Mouse (Mus musculus) heart, adult 18-20 months (tissue): ENCODE results near the gene Sys1. TPM values are rescaled to one million over a fixed set of nuclear protein-coding genes. Genes with fewer than 3 reads are reported as not detected.
A peak's percentile ranks its signal among the peaks of the same experiment; 100 is the strongest.

ENCODE experiments used
- DNase-seq, 2 experiments: peaks; one replicate each; pipeline ENCODE4 v3.0.0; 2021 to 2022; ENCODE audit warnings: mixed read lengths in 1 of 2
- total RNA-seq, 2 experiments: library from RNA; stranded (reverse); gene quantifications; 2 replicates each; pipeline ENCODE4 v1.2.3; 2021

Sys1 gene
- total RNA-seq, 2 experiments from 2014 or later = 23.0 to 23.1 TPM

- DNase-seq = no peak
Measured at GRCm38 (mm10) chr2:164434681-164435080, 22.1 kb upstream of the Sys1 start.

- no peak for DNase-seq
Measured at GRCm38 (mm10) chr2:164435216-164436090, 21.3 kb upstream of the Sys1 start.

- no peak for DNase-seq
Measured at GRCm38 (mm10) chr2:164436215-164436913, 20.4 kb upstream of the Sys1 start.

DNA sequence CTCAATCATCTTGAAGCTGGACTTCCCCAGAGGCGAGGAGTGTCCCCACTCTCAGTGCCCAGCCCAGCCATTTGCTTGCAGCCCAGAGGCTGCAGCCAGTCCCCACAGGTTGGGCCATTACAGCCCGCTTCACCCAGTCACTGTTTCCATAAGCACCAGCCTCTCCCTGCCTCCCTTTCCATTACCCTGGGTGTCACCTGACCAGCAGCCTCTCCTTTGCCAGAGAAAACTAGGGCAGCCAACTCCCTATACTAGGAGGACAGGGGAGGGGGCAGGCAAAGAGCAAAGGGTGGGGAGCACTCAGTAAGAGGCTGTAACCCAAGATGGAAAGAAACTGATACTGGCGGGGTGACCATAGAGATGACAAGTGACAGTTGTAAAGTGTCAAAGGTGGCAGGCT, 19.8 kb upstream of the Sys1 start:
- DNase-seq = peak; percentile 51 to 61

DNA sequence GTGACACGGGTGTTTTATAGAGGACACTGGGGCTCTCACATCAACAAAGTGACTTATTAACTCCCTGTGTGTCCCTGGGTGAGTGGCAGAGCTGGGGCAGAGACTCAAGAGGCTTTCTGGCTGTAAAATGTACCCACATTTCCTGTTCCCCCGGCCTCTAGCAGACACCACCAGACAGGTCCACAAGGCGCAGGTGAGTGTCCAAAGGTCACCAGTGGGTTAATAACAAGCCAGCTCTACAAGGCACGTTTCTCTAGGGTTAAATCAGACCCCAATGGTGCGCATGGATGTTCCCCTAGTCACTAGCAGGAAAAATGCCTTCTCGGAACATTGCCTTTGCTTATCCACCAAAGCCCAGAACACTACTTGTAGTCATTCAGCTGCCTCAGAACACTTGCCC, 19.1 kb upstream of the Sys1 start:
- no peak for DNase-seq

GRCm38 (mm10) chr2:164438257-164438656, 18.5 kb upstream of the Sys1 start:
- DNase-seq = no peak

DNA sequence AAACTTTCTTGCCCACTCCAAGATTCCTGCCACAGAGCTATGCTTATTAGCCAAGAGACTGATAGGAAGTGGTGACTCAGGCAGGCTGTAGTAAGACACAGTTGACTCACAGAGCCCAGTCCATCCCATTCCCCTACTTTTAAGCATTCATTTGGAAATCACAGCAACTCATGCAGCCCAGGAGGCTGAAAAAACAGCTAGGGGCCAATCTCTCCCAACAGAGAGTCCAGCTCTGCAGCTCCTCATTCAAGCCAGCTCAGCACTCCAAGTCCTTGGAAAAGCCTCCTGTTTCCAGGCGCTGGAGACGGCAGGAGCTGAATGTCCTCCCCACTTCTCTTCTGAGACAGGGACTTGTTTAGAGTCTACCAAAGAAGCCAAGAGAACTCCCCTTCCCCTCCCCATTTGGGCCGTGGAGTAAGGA, 17.8 kb upstream of the Sys1 start:
- peak; percentile 50 to 63 for DNase-seq

GRCm38 (mm10) chr2:164440314-164440713, 16.4 kb upstream of the Sys1 start:
- no peak for DNase-seq

DNA sequence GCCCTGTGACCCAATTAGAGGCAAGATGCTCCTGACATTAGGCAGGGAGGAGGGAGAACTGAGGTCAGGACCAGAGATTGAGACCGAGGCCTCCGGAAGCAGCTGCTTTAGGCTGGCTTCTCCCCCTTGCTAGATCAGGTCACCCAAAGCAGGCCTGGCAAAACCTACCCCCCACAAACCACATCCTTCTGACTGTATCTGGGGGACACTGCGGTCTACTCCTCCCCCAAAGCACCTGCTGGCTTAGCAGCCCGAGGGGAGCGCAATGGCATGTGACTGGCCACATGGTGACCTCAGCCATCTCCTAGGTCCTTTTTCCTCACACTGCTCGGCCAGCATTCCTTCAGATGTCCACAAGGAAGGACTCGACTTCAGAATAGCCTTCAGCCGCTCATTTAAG, 15.6 kb upstream of the Sys1 start:
- peak in 1 of 2 experiments; percentile 47 for DNase-seq

DNA sequence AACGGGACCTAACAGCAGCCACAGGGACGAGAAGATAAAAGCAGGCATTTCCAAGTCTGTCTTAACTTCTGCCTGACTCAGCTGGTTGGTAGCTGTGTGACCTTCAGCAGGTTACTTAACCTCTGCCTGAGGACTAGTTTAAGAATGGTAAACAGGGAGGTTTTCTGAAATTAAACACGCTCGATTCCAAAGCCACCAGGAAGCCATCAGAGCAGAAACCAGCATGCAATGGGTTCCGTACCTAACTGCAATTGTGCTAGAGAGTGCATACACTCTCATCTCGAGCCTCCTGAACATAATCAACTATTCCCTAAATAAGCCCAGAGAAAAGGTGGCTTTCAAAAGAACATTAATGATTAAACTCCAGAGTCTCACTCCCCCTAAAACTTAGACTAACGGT, 15.0 kb upstream of the Sys1 start:
- no peak for DNase-seq

DNA sequence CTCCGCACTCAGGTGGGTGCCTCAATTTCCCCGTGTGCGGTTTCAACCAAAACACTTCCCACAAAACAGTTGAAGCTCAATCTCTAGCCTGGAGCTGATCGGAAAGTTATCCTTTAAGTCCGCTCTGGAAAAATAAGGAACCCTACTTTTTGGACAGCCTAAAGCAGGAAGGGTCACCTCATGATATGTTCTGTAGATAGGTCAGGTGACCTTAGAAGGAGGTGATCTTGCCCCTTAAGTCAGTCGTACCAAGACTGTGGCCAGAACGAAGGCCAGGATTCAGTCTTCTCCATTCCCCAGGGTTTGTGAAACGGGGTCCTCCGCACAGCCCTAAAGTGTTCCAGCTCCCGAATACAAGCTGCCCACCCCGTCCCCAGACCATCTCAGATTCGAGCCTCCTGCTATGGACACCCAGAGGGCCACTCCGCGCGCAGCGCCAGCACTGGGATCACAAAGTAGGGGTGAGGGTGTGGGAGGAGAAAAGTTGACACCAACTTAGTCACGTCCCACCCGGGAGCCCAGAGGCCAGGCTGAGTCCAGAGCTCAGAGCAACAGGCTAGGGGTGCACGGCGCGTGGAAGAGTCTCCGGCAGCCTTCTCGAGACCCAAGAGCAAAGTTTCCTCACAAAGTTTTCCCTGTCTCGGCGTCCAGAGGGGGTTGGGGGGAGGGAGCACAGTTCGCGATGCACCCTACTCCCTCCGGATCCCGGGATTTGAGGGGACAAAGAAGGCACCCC, 14.3 kb upstream of the Sys1 start:
- DNase-seq = peak; percentile 60 to 76

- DNase-seq = peak; percentile 90 to 92
Measured at GRCm38 (mm10) chr2:164443051-164443437, 13.7 kb upstream of the Sys1 start.

DNA sequence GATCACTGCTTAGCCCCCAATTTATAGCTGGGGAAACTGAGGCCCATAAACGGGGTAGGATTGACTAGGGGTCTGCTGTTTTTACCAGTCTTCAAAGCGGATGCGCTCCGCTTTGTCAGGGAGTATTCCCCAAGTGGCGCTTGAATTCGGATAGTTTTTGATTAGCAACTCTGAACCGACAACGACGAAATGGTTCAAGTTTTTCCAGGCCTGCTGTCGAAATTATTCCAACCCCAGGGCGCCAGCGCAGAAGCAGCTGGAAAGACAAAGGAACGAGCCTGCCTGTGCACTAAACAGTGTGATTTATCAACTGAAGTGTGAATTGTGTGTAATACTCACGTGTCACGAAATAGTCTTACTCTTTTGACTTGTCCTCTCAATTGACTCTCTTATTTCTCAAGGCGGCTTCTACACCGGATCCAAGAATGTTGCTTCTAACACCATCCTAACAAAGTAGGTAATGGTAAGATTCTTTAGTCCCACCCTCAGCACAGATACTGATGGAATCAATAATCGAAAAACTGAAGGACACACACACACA, 13.2 kb upstream of the Sys1 start, which contains the start of gene Sdc4:
Sdc4 (minus strand) TSS at position 428 of the 541 bp plus-strand sequence.
- DNase-seq = peak in 1 of 2 experiments; percentile 40

DNA sequence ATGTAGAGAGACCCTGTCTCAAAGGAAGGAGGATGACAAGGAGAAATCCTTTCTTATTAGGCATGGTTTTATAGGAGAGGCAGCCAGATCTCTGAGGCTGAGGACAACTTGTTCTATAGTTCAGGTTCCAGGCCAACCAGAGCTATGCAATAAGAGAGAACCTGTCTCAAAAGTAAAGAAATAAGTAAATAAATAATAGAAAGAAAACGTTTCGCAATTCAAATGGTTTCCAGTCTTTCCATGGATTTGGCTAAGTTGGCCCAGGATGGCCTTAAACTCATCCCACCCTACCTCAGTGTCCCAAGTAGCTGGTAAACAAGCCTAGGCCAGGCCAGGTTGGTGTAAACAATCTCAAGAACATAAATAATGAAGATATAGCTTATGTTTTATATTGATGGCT, 12.1 kb upstream of the Sys1 start:
- no peak for DNase-seq

- no peak for DNase-seq
Measured at GRCm38 (mm10) chr2:164445399-164446085, 11.2 kb upstream of the Sys1 start.

DNA sequence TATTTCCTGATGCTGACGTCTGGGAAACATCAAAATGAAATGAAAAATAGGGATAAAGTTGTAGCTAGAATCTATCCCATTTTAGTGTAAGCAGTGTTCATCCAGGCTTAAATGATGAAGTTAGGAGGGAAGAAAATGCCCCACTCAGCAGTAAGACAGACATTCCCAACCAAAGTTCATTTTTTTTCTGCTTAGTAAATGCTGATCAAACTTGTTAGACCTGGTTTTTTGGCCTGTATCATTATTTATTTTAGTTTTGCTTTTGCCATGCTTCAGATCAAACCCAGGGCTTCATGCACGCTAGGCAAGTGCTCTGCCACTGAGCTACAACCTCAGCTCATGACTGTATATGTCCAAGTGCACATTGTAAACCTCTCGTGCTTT, 10.7 kb upstream of the Sys1 start:
- DNase-seq = no peak

- DNase-seq = no peak
Measured at GRCm38 (mm10) chr2:164448140-164448539, 8.6 kb upstream of the Sys1 start.

DNA sequence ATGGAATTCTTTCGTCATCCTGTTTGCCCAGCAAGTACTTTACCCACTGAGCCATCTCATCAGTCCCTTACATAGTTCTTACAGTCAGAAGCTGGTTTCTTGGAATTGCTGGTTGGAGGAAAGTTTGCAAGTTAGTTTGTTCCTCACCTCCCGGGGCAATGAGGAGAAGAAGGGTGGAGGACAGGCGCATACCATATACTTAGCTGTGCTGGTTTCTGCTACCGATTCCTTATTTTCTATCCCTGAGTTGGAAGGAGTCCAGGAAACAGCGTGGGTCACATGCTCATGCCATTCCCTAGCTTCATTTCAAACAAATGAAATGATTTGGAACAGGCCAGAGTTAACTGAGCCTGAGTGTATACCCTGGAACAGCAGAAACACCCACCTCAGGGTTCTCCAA, 7.8 kb upstream of the Sys1 start:
- no peak for DNase-seq

- DNase-seq = no peak
Measured at GRCm38 (mm10) chr2:164449341-164450042, 7.3 kb upstream of the Sys1 start.

GRCm38 (mm10) chr2:164452000-164452676, 4.6 kb upstream of the Sys1 start:
- DNase-seq = peak; percentile 72 to 85
